Mouse (Mus musculus) bone marrow macrophage, adult 2 months (primary cell): Measurements from ENCODE around the gene Tnfaip3.

Source experiments
- CTCF ChIP-seq: IDR thresholded peaks from 2 replicates; pipeline ENCODE4 v1.5.1; 2012; ENCODE audit warnings: low read depth, mild to moderate bottlenecking, low read length, moderate library complexity
- POLR2A ChIP-seq: IDR thresholded peaks from 2 replicates; pipeline ENCODE4 v1.6.1; 2012; ENCODE audit warnings: mild to moderate bottlenecking, low read depth, low read length, borderline replicate concordance

DNA sequence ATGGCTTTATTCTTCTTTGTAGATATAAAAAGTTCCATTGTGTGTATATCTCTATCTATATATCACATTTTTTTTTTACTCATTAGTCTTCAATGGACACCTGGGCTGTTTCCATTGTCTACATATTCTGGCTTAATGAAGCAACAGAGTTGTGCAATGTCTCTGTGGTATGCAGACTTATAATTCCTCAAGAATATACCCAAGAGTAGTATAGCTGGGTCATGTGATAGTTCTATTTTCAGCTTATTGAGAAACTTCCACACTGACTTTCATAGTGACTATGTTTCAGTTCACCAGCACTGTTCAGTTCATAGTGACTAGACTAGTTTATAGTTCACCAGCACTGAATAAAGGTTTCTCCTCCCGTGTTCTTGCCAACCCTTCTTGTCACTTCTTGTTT is 38.1 kb upstream of the Tnfaip3 start:
- TF ChIP-seq POLR2A (no peak), CTCF (no peak)
